Mouse (Mus musculus): ENCODE measurements at regions not wholly inside any gene's neighbourhood (a gene's known extent, or its start where the extent isn't known, plus 50 kb on each side); places are given as distances from the start of the nearest gene placed in this dataset.
A peak's percentile ranks its signal among the peaks of the same experiment; 100 is the strongest.

GRCm38 (mm10) chr17:87501687-87502387 lies 55.1 kb upstream of the Calm2 start:
- TF ChIP-seq CTCF (IDR thresholded peaks at IDR 0.05; ENCODE audit: low read depth) (peak; percentile 41), EP300 (optimal IDR thresholded peaks at IDR 0.05) (no peak)
